In the genomic region with DNA sequence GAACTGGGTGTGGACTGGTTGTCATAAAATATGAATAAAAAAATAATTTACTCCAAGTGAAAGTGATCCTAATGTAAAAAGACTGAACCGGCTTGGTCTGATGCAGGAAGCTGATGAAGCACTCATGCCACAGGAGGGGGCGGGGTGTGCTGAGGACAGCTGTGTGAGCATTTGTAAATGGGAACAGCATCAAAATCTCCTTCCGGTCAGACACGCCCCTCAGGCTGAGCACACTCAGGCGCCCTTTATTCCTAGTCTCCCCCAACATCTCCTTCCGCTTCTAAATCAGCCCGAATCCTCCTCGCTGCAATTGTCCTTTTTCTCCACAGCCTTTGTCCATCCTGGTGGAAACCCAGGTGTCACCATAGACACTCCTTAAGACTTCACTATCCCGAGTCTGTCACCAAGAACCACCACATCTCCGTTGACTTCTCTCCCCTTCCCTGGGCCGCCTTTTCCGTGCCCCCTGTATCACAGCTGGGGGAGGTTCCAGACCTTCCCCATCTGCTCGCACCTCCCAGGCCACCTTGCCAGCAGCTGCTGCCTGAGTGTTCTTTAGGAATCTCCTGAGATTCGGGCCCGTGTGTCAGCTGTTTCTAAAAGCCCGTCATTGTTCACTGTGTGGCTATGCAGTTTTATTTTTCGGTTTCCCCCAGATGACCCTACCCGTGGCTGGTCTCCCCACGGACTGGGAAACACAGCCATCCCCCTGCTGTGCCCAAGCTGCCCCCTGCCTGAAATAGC, we compare ENCODE assay signal across 8 mouse cellular contexts. TPM values are rescaled to one million over a fixed set of nuclear protein-coding genes. Genes with fewer than 3 reads are reported as not detected.
DNase-seq lines count a peak whose midpoint lies in the region; ATAC-seq and TF ChIP-seq lines count a peak whose summit lies in the region.

No protein-coding gene starts in this region.

- DNase-seq in adrenal gland, postnatal 36 days: peak; percentile 9 to 44
- DNase-seq in adrenal gland, adult 18-20 months (ENCODE audit: low spot score in 2 of 2): no peak
- peak; percentile 49 for DNase-seq in gastrocnemius, postnatal 10 days
- DNase-seq in induced T-regulatory cell, adult 2 months (ENCODE audit: low read depth): peak; percentile 37
- peak; percentile 67 for DNase-seq in liver, postnatal 0 days
- DNase-seq in c-Kit-positive CD71-positive TER-119-positive erythroid progenitor cells, embryonic 14.5 days (ENCODE audit: low spot score): no peak

- TF ChIP-seq POLR2A in bone marrow macrophage, adult 2 months (IDR thresholded peaks at IDR 0.05; ENCODE audit: borderline replicate concordance, low read depth, low read length): no peak

- TF ChIP-seq EP300 in liver, postnatal 0 days (IDR thresholded peaks at IDR 0.05; ENCODE audit: low read depth): no peak

- 17% methylated on average over 19 of the region's 19 CpGs for WGBS in liver, postnatal 0 days (ENCODE audit: insufficient replicate concordance)
- WGBS in neural tube, embryonic 14.5 days: 12% methylated on average over 19 of the region's 19 CpGs

- H3K4me1 ChIP-seq in bone marrow macrophage, adult 2 months (ENCODE audit: control insufficient read depth, insufficient read depth, low read length): peaks cover 7% of the 10 kb centered on the region
- H3K4me1 ChIP-seq in liver, postnatal 0 days (ENCODE audit: insufficient read depth): 0 out of 2 replicates have a peak, but pooled peaks cover 2% of the 10 kb centered on the region
- no peaks in the 10 kb centered on the region for H3K4me1 ChIP-seq in neural tube, embryonic 14.5 days (ENCODE audit: control insufficient read depth, insufficient read depth, low read length)

- no peaks in the 10 kb centered on the region for H3K27me3 ChIP-seq in liver, postnatal 0 days (ENCODE audit: insufficient read depth, low read length)
- H3K27me3 ChIP-seq in neural tube, embryonic 14.5 days (ENCODE audit: control insufficient read depth, insufficient read depth, low read length): no peaks in the 10 kb centered on the region

- TF ChIP-seq CTCF in bone marrow macrophage, adult 2 months (IDR thresholded peaks at IDR 0.05; ENCODE audit: low read depth, low read length): no peak
- TF ChIP-seq CTCF in liver, postnatal 0 days (IDR thresholded peaks at IDR 0.05; ENCODE audit: low read depth): no peak

- ATAC-seq in liver, postnatal 0 days: peak; percentile 62
- peak; percentile 91 for ATAC-seq in neural tube, embryonic 14.5 days (ENCODE audit: low read depth)

- peak overlapping the region; percentile 36 for H3K4me3 ChIP-seq in bone marrow macrophage, adult 2 months (ENCODE audit: insufficient read depth, low read length)
- 0 out of 2 replicates have a peak overlapping the region, but pooled peaks have one; percentile 8 for H3K4me3 ChIP-seq in liver, postnatal 0 days (ENCODE audit: low read depth, low read length)
- peak overlapping the region; percentile 11; the same call in 1 of the 2 replicates for H3K4me3 ChIP-seq in neural tube, embryonic 14.5 days (ENCODE audit: low read depth, low read length)

- H3K4me2 ChIP-seq in liver, postnatal 0 days (ENCODE audit: low read depth, low read length): peak overlapping the region; percentile 63
- H3K4me2 ChIP-seq in neural tube, embryonic 14.5 days (ENCODE audit: low read depth, low read length): peak overlapping the region; percentile 44

- H3K9ac ChIP-seq in liver, postnatal 0 days (replicated peaks): no peak overlapping the region; the same call in 1 of the 2 replicates
- peak overlapping the region; percentile 34 for H3K9ac ChIP-seq in neural tube, embryonic 14.5 days (replicated peaks; ENCODE audit: low read depth, low read length)

- H3K36me3 ChIP-seq in liver, postnatal 0 days (replicated peaks; ENCODE audit: insufficient read depth, low read length): no peaks in the 10 kb centered on the region
- no peaks in the 10 kb centered on the region for H3K36me3 ChIP-seq in neural tube, embryonic 14.5 days (ENCODE audit: control insufficient read depth, insufficient read depth, low read length)

- 0 out of 2 replicates have a peak overlapping the region, but pooled peaks have one; percentile 1 for H3K27ac ChIP-seq in bone marrow macrophage, adult 2 months (ENCODE audit: insufficient read depth, low read depth, low read length)
- H3K27ac ChIP-seq in liver, postnatal 0 days (ENCODE audit: low read depth): no peak overlapping the region
- H3K27ac ChIP-seq in neural tube, embryonic 14.5 days (ENCODE audit: low read depth, low read length): peak overlapping the region; percentile 71

- H3K9me3 ChIP-seq in liver, postnatal 0 days (ENCODE audit: low read length): no peaks in the 10 kb centered on the region
- H3K9me3 ChIP-seq in neural tube, embryonic 14.5 days (ENCODE audit: control insufficient read depth, low read length): no peaks in the 10 kb centered on the region

RNA-seq across cellular contexts. Expression of a gene that starts 7.2 kb away (rescaled TPM):
- not detected for total RNA-seq in adrenal gland, postnatal 36 days (2021)
- total RNA-seq in adrenal gland, adult 18-20 months (2021): not detected
- not detected in 2 replicates for polyA plus RNA-seq in bone marrow macrophage, adult 2 months (2012; ENCODE audit: insufficient read depth, insufficient read length, missing spikeins)
- not detected for total RNA-seq in gastrocnemius, postnatal 10 days (2021)
- not detected in 2 replicates for polyA plus RNA-seq in liver, postnatal 0 days (2015; fragmentation: Nextera tagmentation; extraction: Ambion mirVana)
- not detected in 2 replicates for polyA plus RNA-seq in neural tube, embryonic 14.5 days (2014; fragmentation: Nextera tagmentation; extraction: Ambion mirVana)

Comparison
In these comparisons a context has a peak if more than half of its experiments do, and no peak if none do; other contexts are left out.
1. DNase-seq: peak in adrenal gland, postnatal 36 days (2 of 2), gastrocnemius, postnatal 10 days (single experiment), induced T-regulatory cell, adult 2 months (single experiment) and liver, postnatal 0 days (single experiment); none in adrenal gland, adult 18-20 months (0 of 2) and c-Kit-positive CD71-positive TER-119-positive erythroid progenitor cells, embryonic 14.5 days (single experiment).
2. Peak in every context shown above with its lines, with median percentiles within 50 percentile points of each other: H3K4me3 ChIP-seq.